Mouse (Mus musculus) forebrain, embryonic 16.5 days (tissue): ENCODE measurements around the gene Plb1. TPM values are rescaled to one million over a fixed set of nuclear protein-coding genes. Genes with fewer than 3 reads are reported as not detected.

ENCODE experiments used
- ATAC-seq: fragments of 200-750 bp; cut with Nextera tagmentation; 2 replicates; pipeline ENCODE4 v1.8.0; 2017; ENCODE audit warnings: mild to moderate bottlenecking, moderate library complexity
- H3K27ac ChIP-seq: fragments of 300-500 bp; sonication (generic); 2 replicates; pipeline ENCODE4 v1.5.1; 2014; ENCODE audit warnings: low read length, control low read depth
- H3K27me3 ChIP-seq: fragments of 300-500 bp; sonication (generic); replicated peaks from 2 replicates; pipeline ENCODE4 v1.6.1; 2014; ENCODE audit warnings: low read length; ENCODE audit not compliant: control insufficient read depth, insufficient read depth
- H3K36me3 ChIP-seq: fragments of 300-500 bp; sonication (generic); 2 replicates; pipeline ENCODE4 v1.6.1; 2014; ENCODE audit not compliant: control insufficient read depth, insufficient read depth
- H3K4me1 ChIP-seq: fragments of 300-500 bp; sonication (generic); replicated peaks from 2 replicates; pipeline ENCODE4 v1.6.1; 2014; ENCODE audit warnings: low read length; ENCODE audit not compliant: control insufficient read depth, insufficient read depth
- H3K4me2 ChIP-seq: fragments of 300-500 bp; sonication (generic); 2 replicates; pipeline ENCODE4 v1.6.1; 2014; ENCODE audit warnings: mild to moderate bottlenecking, low read length, control low read depth
- H3K4me3 ChIP-seq: fragments of 300-500 bp; sonication (generic); replicated peaks from 2 replicates; pipeline ENCODE4 v1.5.1; 2014; ENCODE audit warnings: mild to moderate bottlenecking, low read length, control low read depth
- H3K9ac ChIP-seq: fragments of 300-500 bp; sonication (generic); replicated peaks from 2 replicates; pipeline ENCODE4 v1.6.1; 2014; ENCODE audit warnings: low read depth, low read length, control low read depth
- H3K9me3 ChIP-seq: fragments of 300-500 bp; sonication (generic); 2 replicates; pipeline ENCODE4 v1.6.1; 2016; ENCODE audit warnings: low read length; ENCODE audit not compliant: control insufficient read depth
- WGBS: fragments of 180-500 bp; shearing (Covaris S2); extraction: QIAGEN DNeasy Blood & Tissue Kit; methylation state at CpG from one replicate; pipeline ENCODE4 v1.1.7; 2014; 5-methylcytosine and 5-hydroxymethylcytosine counted together
- polyA plus RNA-seq: library from polyadenylated mRNA; unstranded; fragments of >200 nt; fragmentation: Nextera tagmentation; extraction: Ambion mirVana; gene quantifications from 2 replicates; pipeline ENCODE4 v1.2.1, GENCODE M21; 2015

Gene Plb1
- polyA plus RNA-seq, 1 experiment from 2014 or later: 0.04 TPM

DNA sequence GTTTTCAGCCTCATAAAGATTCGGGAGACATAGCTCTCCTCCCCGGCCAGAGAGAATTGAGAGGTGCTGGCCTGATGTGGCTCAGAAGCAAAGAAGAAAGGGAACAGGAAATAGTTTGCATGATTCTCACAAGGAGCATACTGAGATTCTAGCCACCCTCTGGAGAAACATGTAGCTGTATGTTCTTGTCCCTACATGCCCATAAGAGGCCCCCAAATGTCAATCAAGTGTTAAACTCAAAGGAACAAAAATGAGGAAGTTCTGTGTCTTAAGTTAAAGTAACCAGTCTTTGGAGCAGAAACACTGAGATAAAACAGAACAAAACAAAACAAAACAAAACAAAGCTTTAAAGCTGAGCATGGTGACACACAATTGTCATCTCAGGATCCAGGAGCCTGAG lies 6.8 kb downstream of the Plb1 start:
- Histone ChIP-seq H3K27ac (no peak overlapping the region), H3K4me3 (no peak overlapping the region)

DNA sequence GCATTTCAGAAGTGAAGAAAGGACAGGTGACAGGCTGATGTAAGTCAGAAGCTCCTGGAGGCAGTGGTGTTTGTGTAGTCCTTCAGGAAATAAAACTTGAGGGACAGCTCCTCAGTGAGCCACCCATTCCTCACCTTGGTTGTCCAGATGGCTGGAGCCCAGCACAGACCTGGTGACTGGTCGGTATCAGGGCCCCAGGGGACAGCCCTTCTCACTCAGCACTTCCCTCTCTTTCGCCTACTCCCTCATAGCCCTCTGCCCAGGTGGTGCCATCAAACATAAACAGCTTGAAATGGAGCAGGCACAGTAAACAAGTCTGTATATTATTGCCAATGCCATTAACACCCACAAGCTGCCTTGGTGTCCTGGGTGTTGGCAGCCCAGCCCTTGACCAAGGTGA lies 8.2 kb downstream of the Plb1 start:
- Histone ChIP-seq H3K4me1 (no peaks in the 10 kb centered on the region), H3K27me3 (no peaks in the 10 kb centered on the region), H3K4me2 (no peak overlapping the region), H3K9me3 (no peaks in the 10 kb centered on the region), H3K36me3 (no peaks in the 10 kb centered on the region), H3K4me3 (no peak overlapping the region), H3K9ac (no peak overlapping the region), H3K27ac (no peak overlapping the region)
- WGBS: 67% methylated on average over 2 of the region's 2 CpGs
- no peak for ATAC-seq

More for the DNA sequence above, 6.8 kb downstream of the Plb1 start:
- Histone ChIP-seq H3K9ac (no peak overlapping the region), H3K27me3 (no peaks in the 10 kb centered on the region), H3K4me1 (no peaks in the 10 kb centered on the region), H3K4me2 (no peak overlapping the region), H3K36me3 (no peaks in the 10 kb centered on the region), H3K9me3 (no peaks in the 10 kb centered on the region)
- 75% methylated on average over 2 of the region's 2 CpGs for WGBS
- ATAC-seq: no peak

DNA sequence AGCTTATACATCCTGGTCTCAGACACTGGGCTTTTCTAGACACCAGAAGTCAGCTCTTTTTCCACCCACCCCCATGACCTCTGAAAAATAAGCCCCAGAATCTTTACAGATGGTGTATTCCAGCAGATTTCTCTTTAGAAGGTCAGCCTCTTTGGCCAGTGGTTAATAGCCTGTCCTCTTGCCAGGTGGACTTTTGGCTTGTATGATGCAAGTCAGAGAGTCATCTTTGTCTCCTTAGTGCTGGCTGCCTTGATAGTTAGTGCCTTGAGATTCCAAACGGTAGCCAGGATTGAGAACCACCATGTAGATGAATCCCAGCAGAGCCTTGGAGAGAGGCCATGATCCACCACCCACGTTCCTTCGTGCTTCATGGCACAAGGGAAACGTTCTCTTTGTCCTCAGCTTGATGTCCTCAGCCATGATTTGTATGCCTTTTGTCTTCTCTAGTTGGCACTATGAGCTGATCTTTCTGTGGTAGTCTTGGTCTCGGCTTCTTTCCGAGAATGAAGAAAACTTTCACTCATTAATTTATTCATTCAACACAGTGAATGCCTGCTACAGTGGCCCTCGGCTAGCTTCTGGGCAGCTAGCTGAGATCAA lies 10.9 kb downstream of the Plb1 start:
- Histone ChIP-seq H3K27me3 (no peaks in the 10 kb centered on the region), H3K4me1 (no peaks in the 10 kb centered on the region), H3K27ac (no peak overlapping the region), H3K4me3 (no peak overlapping the region), H3K36me3 (no peaks in the 10 kb centered on the region), H3K4me2 (no peak overlapping the region), H3K9ac (no peak overlapping the region), H3K9me3 (no peaks in the 10 kb centered on the region)
- 21% methylated on average over 7 of the region's 7 CpGs for WGBS
- ATAC-seq: no peak

DNA sequence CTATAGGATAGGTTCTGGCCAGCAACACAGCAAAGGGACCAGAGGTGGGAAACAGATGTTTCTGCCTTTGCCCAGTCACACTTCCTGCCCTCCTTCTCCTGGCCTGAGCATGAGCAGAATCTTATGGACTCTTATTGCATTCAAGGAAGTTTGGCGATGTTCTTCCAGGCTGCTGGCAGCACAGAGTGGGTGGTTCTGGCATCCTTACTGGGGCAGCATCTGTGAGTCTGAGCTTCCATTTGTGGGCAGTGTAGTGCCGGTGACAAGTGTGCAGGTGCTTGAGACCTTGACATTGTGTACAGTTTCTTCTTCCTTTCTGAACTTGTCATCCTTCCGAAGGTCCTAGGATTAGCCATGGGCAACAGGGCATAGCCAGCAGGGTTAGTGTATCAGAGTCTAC lies 12.9 kb downstream of the Plb1 start:
- ATAC-seq: no peak
- 94% methylated on average over 3 of the region's 3 CpGs for WGBS
- no peaks in the 10 kb centered on the region for H3K4me1 ChIP-seq

DNA sequence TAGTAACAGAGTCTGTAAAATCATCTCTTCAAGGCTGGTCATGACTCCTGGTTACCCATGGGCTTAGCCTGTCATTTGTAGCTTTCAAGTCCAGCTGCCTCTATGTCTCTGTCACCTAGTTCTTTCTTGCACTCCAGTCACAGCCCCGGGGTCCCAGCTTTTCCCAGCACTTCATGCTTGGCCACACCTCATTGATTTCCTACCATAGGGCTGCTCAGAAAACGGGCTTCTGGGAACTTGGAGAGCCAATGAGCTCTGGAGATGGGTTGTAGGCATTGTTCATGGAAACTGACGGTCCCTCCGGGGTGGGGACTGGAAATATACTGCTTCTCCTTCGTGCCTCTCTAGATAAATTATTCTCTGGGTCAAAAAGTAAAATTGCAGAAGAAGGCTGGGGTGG lies 28.2 kb downstream of the Plb1 start:
- H3K9me3 ChIP-seq: no peaks in the 10 kb centered on the region
- no peak overlapping the region for H3K9ac ChIP-seq
- no peak overlapping the region for H3K4me3 ChIP-seq
- H3K4me1 ChIP-seq: no peaks in the 10 kb centered on the region
- H3K36me3 ChIP-seq: no peaks in the 10 kb centered on the region
- H3K27me3 ChIP-seq: no peaks in the 10 kb centered on the region
- no peak overlapping the region for H3K27ac ChIP-seq
- no peak overlapping the region for H3K4me2 ChIP-seq
- 53% methylated on average over 5 of the region's 5 CpGs for WGBS
- ATAC-seq: no peak

More for the DNA sequence above, 12.9 kb downstream of the Plb1 start:
- Histone ChIP-seq H3K36me3 (no peaks in the 10 kb centered on the region), H3K9me3 (no peaks in the 10 kb centered on the region), H3K4me2 (no peak overlapping the region), H3K4me3 (no peak overlapping the region), H3K27me3 (no peaks in the 10 kb centered on the region), H3K27ac (no peak overlapping the region), H3K9ac (no peak overlapping the region)

DNA sequence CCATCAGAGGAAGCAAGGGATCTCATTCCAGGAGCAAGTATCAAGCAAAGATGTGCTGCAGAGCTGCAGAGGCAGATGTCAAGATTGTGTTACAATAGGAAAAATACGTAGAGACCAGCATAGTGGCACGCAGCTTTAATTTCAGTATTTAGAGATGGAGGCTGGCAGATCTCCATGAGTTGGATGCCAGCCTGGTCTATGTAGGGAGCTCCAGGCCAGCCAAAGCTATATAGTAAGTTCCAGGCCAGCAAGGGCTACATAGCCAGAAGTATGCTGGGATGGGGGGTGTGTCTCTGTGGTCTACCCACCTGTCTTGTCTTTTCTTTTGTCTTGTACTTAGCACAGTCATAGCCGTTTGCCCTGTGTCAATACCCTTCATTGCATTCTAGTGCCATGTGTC lies 28.7 kb downstream of the Plb1 start:
- H3K9ac ChIP-seq: no peak overlapping the region
- no peak overlapping the region for H3K27ac ChIP-seq
- H3K9me3 ChIP-seq: no peaks in the 10 kb centered on the region
- WGBS: 73% methylated on average over 3 of the region's 3 CpGs
- H3K27me3 ChIP-seq: no peaks in the 10 kb centered on the region
- H3K4me3 ChIP-seq: no peak overlapping the region
- no peaks in the 10 kb centered on the region for H3K36me3 ChIP-seq
- no peak overlapping the region for H3K4me2 ChIP-seq
- no peaks in the 10 kb centered on the region for H3K4me1 ChIP-seq
- no peak for ATAC-seq

DNA sequence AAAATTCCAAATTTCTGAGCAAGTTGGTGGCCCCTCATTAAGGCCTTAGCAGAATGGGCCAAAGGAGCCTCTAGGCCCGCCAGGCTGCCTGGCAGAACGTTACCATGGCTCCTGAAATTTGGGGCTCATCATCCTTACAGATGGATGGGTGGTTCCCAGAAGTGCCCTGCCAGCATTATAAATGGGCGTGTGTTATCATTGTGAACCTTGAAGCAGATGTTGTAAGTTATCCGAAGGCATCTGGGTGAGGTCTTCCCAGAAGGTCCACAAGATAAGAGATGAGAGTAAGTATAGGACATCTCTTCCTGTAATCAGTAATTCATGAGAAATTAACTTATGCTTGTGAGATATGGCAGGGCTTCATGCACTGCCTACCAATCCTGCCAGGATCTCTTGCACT lies 30.0 kb downstream of the Plb1 start:
- H3K36me3 ChIP-seq: no peaks in the 10 kb centered on the region
- H3K4me2 ChIP-seq: no peak overlapping the region
- no peak for ATAC-seq
- H3K27me3 ChIP-seq: no peaks in the 10 kb centered on the region
- no peaks in the 10 kb centered on the region for H3K9me3 ChIP-seq
- no peak overlapping the region for H3K4me3 ChIP-seq
- H3K27ac ChIP-seq: no peak overlapping the region
- H3K9ac ChIP-seq: no peak overlapping the region
- WGBS: 85% methylated on average over 4 of the region's 4 CpGs
- no peaks in the 10 kb centered on the region for H3K4me1 ChIP-seq

DNA sequence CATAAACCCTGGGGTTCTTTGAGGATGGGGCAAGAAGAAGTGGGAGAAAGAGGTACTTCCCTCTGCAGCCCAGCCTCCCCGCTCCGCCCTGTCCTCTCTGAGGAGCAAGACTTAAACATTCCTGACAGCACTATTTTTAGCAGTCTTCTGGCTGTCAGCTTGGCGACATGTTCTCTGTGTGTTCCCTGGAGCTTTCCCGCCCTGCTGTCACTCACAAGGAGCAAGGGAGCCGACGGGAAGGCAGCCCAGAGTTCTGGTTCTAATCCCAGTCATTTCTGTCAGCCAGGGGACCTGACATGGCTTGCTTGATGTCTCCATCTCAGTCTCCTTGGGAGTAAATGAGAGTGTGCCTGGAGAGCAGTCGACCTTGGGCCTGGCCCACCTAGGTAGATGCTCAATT lies 40.0 kb downstream of the Plb1 start:
- H3K4me2 ChIP-seq: no peak overlapping the region
- no peak overlapping the region for H3K27ac ChIP-seq
- H3K9ac ChIP-seq: no peak overlapping the region
- 40% methylated on average over 7 of the region's 7 CpGs for WGBS
- no peaks in the 10 kb centered on the region for H3K9me3 ChIP-seq
- peak; percentile 69 for ATAC-seq
- no peaks in the 10 kb centered on the region; the same call in 1 of the 2 replicates for H3K4me1 ChIP-seq
- H3K36me3 ChIP-seq: no peaks in the 10 kb centered on the region
- no peaks in the 10 kb centered on the region for H3K27me3 ChIP-seq
- no peak overlapping the region for H3K4me3 ChIP-seq

DNA sequence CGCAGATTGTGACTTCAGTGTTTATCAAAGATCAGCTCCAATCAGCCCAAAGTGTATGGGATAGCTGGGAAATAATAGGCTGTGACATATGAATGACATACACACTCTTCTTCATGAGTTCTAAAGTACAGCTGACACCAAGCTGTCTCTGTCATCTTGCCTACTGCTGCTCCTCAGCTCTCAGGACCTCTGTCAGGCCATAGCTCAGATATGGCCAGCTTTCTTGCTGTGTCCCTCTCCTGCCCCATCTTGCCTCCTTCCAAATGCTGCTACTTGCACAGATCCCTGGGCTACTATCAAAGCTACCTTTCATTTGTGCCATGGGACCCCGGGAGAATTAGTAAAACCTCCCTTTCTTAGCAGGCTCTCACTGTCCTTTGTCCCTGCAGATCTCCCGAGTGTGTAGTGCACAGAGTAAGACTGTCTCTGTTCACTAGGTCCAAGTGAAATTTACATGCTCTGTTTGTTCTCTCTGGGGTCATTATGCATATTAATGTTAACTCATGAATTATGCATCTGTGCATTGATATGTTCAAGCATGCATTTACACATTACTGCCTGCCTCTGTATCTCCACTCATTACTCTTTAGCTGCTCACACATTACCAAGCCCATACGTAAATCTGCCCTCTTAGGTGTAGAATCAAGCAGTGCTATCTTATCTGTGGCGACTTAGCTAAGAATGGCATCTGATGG lies 45.6 kb downstream of the Plb1 start:
- H3K9ac ChIP-seq: 0 out of 2 replicates have a peak overlapping the region, but pooled peaks have one; percentile 5
- WGBS: 38% methylated on average over 5 of the region's 5 CpGs
- peaks cover 8% of the 10 kb centered on the region for H3K4me1 ChIP-seq
- no peaks in the 10 kb centered on the region for H3K27me3 ChIP-seq
- H3K4me2 ChIP-seq: no peak overlapping the region
- peak; percentile 86 for ATAC-seq
- H3K27ac ChIP-seq: peak overlapping the region; percentile 66; the same call in 1 of the 2 replicates
- H3K4me3 ChIP-seq: no peak overlapping the region
- no peaks in the 10 kb centered on the region for H3K9me3 ChIP-seq
- no peaks in the 10 kb centered on the region for H3K36me3 ChIP-seq
